Mouse (Mus musculus) natural killer cell, adult 2 months (primary cell): Measurements from ENCODE around the gene Tmem206.

Source experiments
- DNase-seq, 2 experiments: peaks; one replicate each; pipeline ENCODE4 v3.0.0; 2022; ENCODE audit warnings: low spot score in 2 of 2

The Tmem206 gene

GRCm38 (mm10) chr1:191396897-191397849 lies 71.5 kb downstream of the Tmem206 start:
- DNase-seq: peak; percentile 98 to 99
